Mouse (Mus musculus) cortical plate, adult 2 months (tissue): ENCODE results near the gene Sit1. TPM values are rescaled to one million over a fixed set of nuclear protein-coding genes. Genes with fewer than 3 reads are reported as not detected.
A peak's percentile ranks its signal among the peaks of the same experiment; 100 is the strongest.

Experiments used
- H3K27ac ChIP-seq: fragments of 200-500 bp; 2 replicates; pipeline ENCODE4 v1.5.1; 2012; ENCODE audit warnings: low read length, control low read depth, inconsistent platforms; ENCODE audit not compliant: insufficient read depth
- H3K4me1 ChIP-seq: fragments of 200-500 bp; 2 replicates; pipeline ENCODE4 v1.6.1; 2011; ENCODE audit warnings: low read length; ENCODE audit not compliant: control insufficient read depth, insufficient read depth
- H3K4me3 ChIP-seq: fragments of 200-500 bp; 2 replicates; pipeline ENCODE4 v1.5.1; 2011; ENCODE audit warnings: mild to moderate bottlenecking, low read length, control low read depth; ENCODE audit not compliant: insufficient read depth
- CTCF ChIP-seq: fragments of 200-500 bp; IDR thresholded peaks from 2 replicates; pipeline ENCODE4 v1.5.1; 2011; ENCODE audit warnings: mild to moderate bottlenecking, control low read depth, low read length; ENCODE audit not compliant: insufficient read depth; ENCODE audit errors: extremely low read depth
- POLR2A ChIP-seq: fragments of 200-500 bp; IDR thresholded peaks from 2 replicates; pipeline ENCODE4 v1.6.1; 2011; ENCODE audit warnings: mild to moderate bottlenecking, low read length, control low read depth; ENCODE audit not compliant: insufficient read depth; ENCODE audit errors: extremely low read depth
- polyA plus RNA-seq: library from polyadenylated mRNA; depleted of rRNA; stranded (reverse); fragments of >200 nt; gene quantifications from 2 replicates; pipeline ENCODE4 v1.2.3, GENCODE M21; 2012

Gene Sit1
- polyA plus RNA-seq, 1 experiment = not detected

GRCm38 (mm10) chr4:43513300-43513699 is 29.8 kb upstream of the Sit1 start:
- Histone ChIP-seq H3K4me3 (no peak overlapping the region), H3K4me1 (no peaks in the 10 kb centered on the region), H3K27ac (no peak overlapping the region)
- TF ChIP-seq POLR2A (no peak), CTCF (no peak)

- H3K4me1 ChIP-seq = no peaks in the 10 kb centered on the region
- H3K27ac ChIP-seq = no peak overlapping the region
- no peak for TF ChIP-seq POLR2A
- TF ChIP-seq CTCF = no peak
- no peak overlapping the region for H3K4me3 ChIP-seq
Measured at GRCm38 (mm10) chr4:43512653-43513052, 29.1 kb upstream of the Sit1 start.

- Histone ChIP-seq H3K4me3 (no peak overlapping the region), H3K4me1 (no peaks in the 10 kb centered on the region), H3K27ac (no peak overlapping the region)
- no peak for TF ChIP-seq POLR2A
- TF ChIP-seq CTCF = no peak
Measured at GRCm38 (mm10) chr4:43511675-43512454, 28.3 kb upstream of the Sit1 start.

GRCm38 (mm10) chr4:43509109-43509508 is 25.6 kb upstream of the Sit1 start:
- TF ChIP-seq POLR2A = no peak
- no peak for TF ChIP-seq CTCF
- Histone ChIP-seq H3K4me1 (no peaks in the 10 kb centered on the region), H3K27ac (no peak overlapping the region), H3K4me3 (no peak overlapping the region)

- Histone ChIP-seq H3K4me1 (no peaks in the 10 kb centered on the region), H3K4me3 (peak overlapping the region; percentile 18), H3K27ac (no peak overlapping the region)
- TF ChIP-seq POLR2A = no peak
- no peak for TF ChIP-seq CTCF
Measured at GRCm38 (mm10) chr4:43508666-43508997, 25.1 kb upstream of the Sit1 start.

- no peak overlapping the region for H3K27ac ChIP-seq
- H3K4me3 ChIP-seq = peak overlapping the region; percentile 18
- TF ChIP-seq POLR2A (no peak), CTCF (no peak)
- no peaks in the 10 kb centered on the region for H3K4me1 ChIP-seq
Measured at GRCm38 (mm10) chr4:43507938-43508665, 24.6 kb upstream of the Sit1 start.

- TF ChIP-seq POLR2A (no peak), CTCF (no peak)
- Histone ChIP-seq H3K4me3 (no peak within 1 kb of the TSS), H3K4me1 (no peaks in the 10 kb centered on the region), H3K27ac (no peak within 1 kb of the TSS)
Measured at GRCm38 (mm10) chr4:43506536-43507185, 23.1 kb upstream of the Sit1 start, which contains the start of gene Car9. Gene Car9 (plus strand): TSS chr4:43506966.

- Histone ChIP-seq H3K4me1 (no peaks in the 10 kb centered on the region), H3K27ac (no peak overlapping the region), H3K4me3 (no peak overlapping the region)
- TF ChIP-seq POLR2A (no peak), CTCF (no peak)
Measured at GRCm38 (mm10) chr4:43506074-43506473, 22.5 kb upstream of the Sit1 start.

GRCm38 (mm10) chr4:43504269-43504668 is 20.7 kb upstream of the Sit1 start:
- TF ChIP-seq CTCF = no peak
- H3K4me1 ChIP-seq = no peaks in the 10 kb centered on the region
- H3K27ac ChIP-seq = no peak overlapping the region
- no peak overlapping the region for H3K4me3 ChIP-seq
